Mouse (Mus musculus): ENCODE results near the gene Grip1. TPM values are rescaled to one million over a fixed set of nuclear protein-coding genes. Genes with fewer than 3 reads are reported as not detected.

Grip1 gene
- polyA plus RNA-seq, 1 experiment, result 0.13 TPM

DNA sequence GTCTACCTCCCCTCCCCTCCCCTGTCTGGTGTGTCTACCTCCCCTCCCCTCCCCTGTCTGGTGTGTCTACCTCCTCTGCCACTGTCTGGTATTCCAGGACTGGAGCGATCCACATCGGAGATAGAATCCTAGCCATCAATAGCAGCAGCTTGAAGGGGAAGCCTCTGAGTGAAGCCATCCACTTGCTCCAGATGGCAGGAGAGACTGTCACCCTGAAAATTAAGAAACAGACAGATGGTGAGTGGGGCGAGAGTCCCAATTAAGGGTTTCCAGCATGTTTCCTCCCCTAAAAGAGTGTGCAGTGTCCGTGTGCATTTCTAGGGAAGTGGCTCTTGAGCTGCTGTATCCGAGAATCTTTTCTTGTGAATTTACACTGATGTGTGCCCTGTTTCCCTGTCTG is 584.6 kb downstream of the Grip1 start:
- no peaks in the 10 kb centered on the region for H3K36me3 ChIP-seq (ENCODE audit: control insufficient read depth, insufficient read depth, low read length)
- no peaks in the 10 kb centered on the region for H3K4me1 ChIP-seq (ENCODE audit: control insufficient read depth, insufficient read depth, insufficient read length, low read length)
- WGBS, result 91% methylated on average over 5 of the region's 5 CpGs
- H3K4me3 ChIP-seq (ENCODE audit: low read depth, low read length), result no peak overlapping the region
- no peak overlapping the region for H3K27ac ChIP-seq (ENCODE audit: insufficient read depth, low read depth, low read length)
- TF ChIP-seq POLR2A (IDR thresholded peaks at IDR 0.05; ENCODE audit: low read depth, low read length) (no peak), CTCF (IDR thresholded peaks at IDR 0.05; ENCODE audit: extremely low read depth, insufficient read length, insufficient replicate concordance, low read depth, low read length) (no peak)
- no peaks in the 10 kb centered on the region for H3K27me3 ChIP-seq (ENCODE audit: control insufficient read depth, insufficient read depth, low read length)

DNA sequence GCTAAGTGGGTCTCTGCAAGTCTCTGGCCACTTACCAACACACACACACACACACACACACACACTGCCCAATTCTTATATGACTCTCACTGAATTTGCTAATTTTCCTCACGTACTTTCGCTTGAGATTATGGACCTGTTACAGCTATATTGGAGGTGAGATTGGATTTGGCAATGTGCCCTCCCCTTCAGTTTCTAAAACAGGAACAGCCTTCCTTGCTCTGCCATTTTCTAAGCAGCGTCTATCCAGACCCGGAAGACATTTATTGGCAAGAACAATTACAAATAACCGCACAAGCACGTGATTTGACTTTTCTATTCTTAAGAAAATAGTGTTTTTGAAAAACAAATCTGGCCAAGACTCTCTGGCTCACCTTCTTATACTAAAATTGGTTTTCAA is 590.6 kb downstream of the Grip1 start:
- TF ChIP-seq POLR2A (IDR thresholded peaks at IDR 0.05; ENCODE audit: low read depth, low read length) (no peak), CTCF (IDR thresholded peaks at IDR 0.05; ENCODE audit: extremely low read depth, insufficient read length, insufficient replicate concordance, low read depth, low read length) (no peak)
- WGBS, result 88% methylated on average over 6 of the region's 6 CpGs
- no peak overlapping the region for H3K4me3 ChIP-seq (ENCODE audit: low read depth, low read length)
- H3K27ac ChIP-seq (ENCODE audit: insufficient read depth, low read depth, low read length), result no peak overlapping the region
- H3K36me3 ChIP-seq (ENCODE audit: control insufficient read depth, insufficient read depth, low read length), result no peaks in the 10 kb centered on the region
- no peaks in the 10 kb centered on the region for H3K27me3 ChIP-seq (ENCODE audit: control insufficient read depth, insufficient read depth, low read length)
- H3K4me1 ChIP-seq (ENCODE audit: control insufficient read depth, insufficient read depth, insufficient read length, low read length), result no peaks in the 10 kb centered on the region

DNA sequence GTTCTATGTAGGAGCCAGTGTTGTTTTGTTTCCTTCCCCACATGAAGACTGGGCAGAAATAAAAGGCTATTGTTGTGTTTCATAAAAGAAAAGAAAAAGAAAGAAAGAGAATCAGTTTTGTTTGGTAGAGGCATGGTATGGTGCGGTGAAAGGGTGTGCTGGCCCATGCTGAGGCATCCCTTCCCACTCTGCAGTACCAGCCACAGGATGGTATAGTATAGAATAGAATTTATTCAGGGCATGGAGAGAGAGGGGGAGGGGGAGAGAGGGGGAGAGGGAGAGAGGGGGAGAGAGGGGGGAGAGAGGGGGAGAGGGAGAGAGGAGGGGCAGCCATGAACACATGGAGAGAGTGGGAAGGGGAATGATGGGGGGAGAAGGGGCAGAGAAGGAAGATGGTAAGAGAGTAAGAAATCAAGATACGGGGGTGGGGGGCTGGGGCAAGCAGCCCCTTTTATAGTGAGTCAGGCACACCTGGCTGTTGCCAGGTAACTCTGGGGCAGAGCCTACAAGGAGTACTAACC is 591.1 kb downstream of the Grip1 start:
- 91% methylated on average over 2 of the region's 2 CpGs for WGBS
- Histone ChIP-seq H3K4me1 (ENCODE audit: control insufficient read depth, insufficient read depth, insufficient read length, low read length) (no peaks in the 10 kb centered on the region), H3K36me3 (ENCODE audit: control insufficient read depth, insufficient read depth, low read length) (no peaks in the 10 kb centered on the region), H3K27me3 (ENCODE audit: control insufficient read depth, insufficient read depth, low read length) (no peaks in the 10 kb centered on the region), H3K4me3 (ENCODE audit: low read depth, low read length) (no peak overlapping the region), H3K27ac (ENCODE audit: insufficient read depth, low read depth, low read length) (no peak overlapping the region)
- no peak for TF ChIP-seq POLR2A (IDR thresholded peaks at IDR 0.05; ENCODE audit: low read depth, low read length)
- no peak for TF ChIP-seq CTCF (IDR thresholded peaks at IDR 0.05; ENCODE audit: extremely low read depth, insufficient read length, insufficient replicate concordance, low read depth, low read length)

DNA sequence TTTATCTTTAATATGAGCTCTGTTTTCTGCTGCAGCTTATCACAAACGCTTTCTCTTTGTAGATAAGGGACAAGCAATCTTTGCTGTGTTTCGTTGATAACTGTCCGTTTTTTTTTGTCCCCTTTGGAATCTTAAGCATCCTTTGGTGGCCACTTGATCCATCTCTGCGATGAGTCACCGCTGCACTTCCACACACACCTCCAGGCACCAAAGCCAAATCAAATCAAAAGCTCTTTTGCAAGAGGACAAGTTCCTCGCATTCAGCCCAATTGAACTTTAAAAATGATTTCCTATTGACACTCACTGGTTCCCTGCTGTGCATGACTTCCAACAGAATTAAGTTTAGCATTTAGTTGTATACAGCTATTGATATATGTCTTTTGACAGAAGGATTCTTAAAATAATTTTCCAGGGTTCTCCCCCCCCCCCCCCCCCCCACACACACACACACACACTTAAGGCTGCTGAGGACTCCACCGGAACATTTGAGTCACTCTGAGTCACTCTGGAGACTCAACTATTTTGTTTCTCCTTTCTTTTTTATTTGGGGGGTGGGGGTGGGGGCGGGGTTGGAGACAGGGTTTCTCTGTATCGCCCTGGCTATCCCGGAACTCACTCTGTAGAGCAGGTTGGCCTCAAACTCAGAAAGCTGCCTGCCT is 607.1 kb downstream of the Grip1 start:
- Histone ChIP-seq H3K4me3 (ENCODE audit: low read depth, low read length) (no peak overlapping the region), H3K27ac (ENCODE audit: insufficient read depth, low read depth, low read length) (no peak overlapping the region), H3K4me1 (ENCODE audit: control insufficient read depth, insufficient read depth, insufficient read length, low read length) (no peaks in the 10 kb centered on the region), H3K27me3 (ENCODE audit: control insufficient read depth, insufficient read depth, low read length) (no peaks in the 10 kb centered on the region), H3K36me3 (ENCODE audit: control insufficient read depth, insufficient read depth, low read length) (no peaks in the 10 kb centered on the region)
- 52% methylated on average over 10 of the region's 10 CpGs for WGBS
- TF ChIP-seq CTCF (IDR thresholded peaks at IDR 0.05; ENCODE audit: extremely low read depth, insufficient read length, insufficient replicate concordance, low read depth, low read length), result no peak

DNA sequence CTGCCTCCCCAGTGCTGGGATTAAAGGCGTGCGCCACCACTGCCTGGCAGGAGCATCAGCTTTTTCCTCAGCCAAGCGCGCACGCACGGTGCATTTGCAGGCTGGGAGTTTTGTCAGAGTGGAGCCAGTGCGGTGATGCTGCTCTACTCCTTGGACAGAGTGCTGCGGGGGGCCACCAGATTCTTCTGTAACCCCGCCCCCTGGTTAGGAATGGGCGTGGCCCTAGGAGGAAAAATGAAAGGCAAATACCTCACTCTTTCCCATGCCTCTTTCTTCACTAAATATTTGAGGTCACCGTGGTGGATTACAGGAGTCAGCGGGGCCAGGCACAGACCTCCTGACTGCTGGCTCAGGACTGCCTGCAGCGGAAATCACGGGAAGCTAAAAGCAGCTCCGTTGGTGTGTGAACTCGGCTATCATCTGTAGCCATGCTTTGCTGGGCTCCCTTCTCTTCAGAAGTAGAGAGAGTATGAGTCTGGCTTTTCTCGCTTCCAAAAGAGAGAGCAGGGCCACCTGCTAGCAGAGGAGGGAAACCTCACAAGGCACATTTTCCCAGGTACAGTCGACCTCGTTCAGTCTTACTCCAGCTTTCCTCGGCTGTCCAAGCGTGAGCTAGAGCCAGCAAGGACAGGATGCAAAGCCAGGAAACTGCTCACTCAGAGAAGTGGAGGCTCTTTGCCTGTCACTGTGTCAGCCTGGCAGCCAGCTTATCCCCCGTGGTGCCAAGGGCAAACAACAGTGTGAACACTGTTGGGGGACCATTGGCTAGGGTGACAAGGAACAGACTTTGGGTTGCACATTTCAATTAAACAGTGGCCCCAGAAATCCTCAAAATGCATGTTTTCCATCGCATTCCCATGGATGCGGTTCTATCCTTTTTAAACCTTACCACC is 607.9 kb downstream of the Grip1 start:
- Histone ChIP-seq H3K4me1 (ENCODE audit: control insufficient read depth, insufficient read depth, insufficient read length, low read length) (no peaks in the 10 kb centered on the region), H3K27me3 (ENCODE audit: control insufficient read depth, insufficient read depth, low read length) (no peaks in the 10 kb centered on the region), H3K4me3 (ENCODE audit: low read depth, low read length) (no peak overlapping the region), H3K27ac (ENCODE audit: insufficient read depth, low read depth, low read length) (no peak overlapping the region), H3K36me3 (ENCODE audit: control insufficient read depth, insufficient read depth, low read length) (no peaks in the 10 kb centered on the region)
- TF ChIP-seq POLR2A (IDR thresholded peaks at IDR 0.05; ENCODE audit: low read depth, low read length) (no peak), CTCF (IDR thresholded peaks at IDR 0.05; ENCODE audit: extremely low read depth, insufficient read length, insufficient replicate concordance, low read depth, low read length) (no peak)
- 74% methylated on average over 24 of the region's 24 CpGs for WGBS

DNA sequence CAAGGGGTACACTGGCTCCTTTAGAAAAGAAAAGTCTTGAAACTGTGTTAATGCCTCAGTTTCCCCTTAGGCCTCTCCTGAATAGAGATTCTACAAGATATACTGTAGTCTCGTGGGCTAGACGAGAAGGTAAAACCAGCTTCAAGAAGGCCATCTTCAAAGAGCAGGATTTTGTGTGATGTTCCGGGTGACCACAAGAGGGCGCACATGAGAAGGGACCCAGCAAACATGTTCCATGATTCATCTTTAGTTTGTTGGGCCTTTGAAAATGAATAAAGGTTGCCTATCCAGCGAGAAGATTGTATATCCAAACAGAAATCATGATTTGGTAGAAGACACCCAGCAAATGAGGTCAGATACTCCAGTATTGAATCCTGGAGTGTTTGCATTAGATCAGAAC is 610.8 kb downstream of the Grip1 start:
- WGBS, result 18% methylated on average over 5 of the region's 5 CpGs
- TF ChIP-seq CTCF (IDR thresholded peaks at IDR 0.05; ENCODE audit: extremely low read depth, insufficient read length, insufficient replicate concordance, low read depth, low read length), result peak; percentile 41; the same call in 1 of the 2 replicates
- TF ChIP-seq POLR2A (IDR thresholded peaks at IDR 0.05; ENCODE audit: low read depth, low read length), result no peak
- no peak overlapping the region for H3K4me3 ChIP-seq (ENCODE audit: low read depth, low read length)
- no peaks in the 10 kb centered on the region for H3K36me3 ChIP-seq (ENCODE audit: control insufficient read depth, insufficient read depth, low read length)
- H3K4me1 ChIP-seq (ENCODE audit: control insufficient read depth, insufficient read depth, insufficient read length, low read length), result no peaks in the 10 kb centered on the region
- no peaks in the 10 kb centered on the region for H3K27me3 ChIP-seq (ENCODE audit: control insufficient read depth, insufficient read depth, low read length)
- no peak overlapping the region for H3K27ac ChIP-seq (ENCODE audit: insufficient read depth, low read depth, low read length)

DNA sequence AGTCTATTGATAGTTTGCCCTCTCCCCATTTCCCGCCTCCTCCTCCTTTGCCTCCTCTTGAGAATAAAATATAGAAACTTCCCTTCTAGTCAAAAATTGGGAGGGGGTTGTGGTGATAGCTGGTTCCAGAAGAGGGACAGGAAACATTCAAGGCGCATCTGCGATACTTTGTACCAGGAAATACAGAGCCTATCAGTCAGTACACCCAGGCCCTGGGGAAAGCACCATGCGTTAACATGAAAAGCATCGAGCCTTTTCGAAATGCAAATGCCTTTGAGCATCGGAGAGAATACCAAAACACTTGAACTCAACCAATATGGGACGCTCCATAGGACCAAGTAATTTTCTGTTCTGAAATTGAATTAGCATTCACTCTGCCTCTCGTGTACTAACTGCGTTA is 612.7 kb downstream of the Grip1 start:
- WGBS, result 90% methylated on average over 10 of the region's 10 CpGs
- Histone ChIP-seq H3K4me3 (ENCODE audit: low read depth, low read length) (no peak overlapping the region), H3K27me3 (ENCODE audit: control insufficient read depth, insufficient read depth, low read length) (no peaks in the 10 kb centered on the region), H3K27ac (ENCODE audit: insufficient read depth, low read depth, low read length) (no peak overlapping the region), H3K4me1 (ENCODE audit: control insufficient read depth, insufficient read depth, insufficient read length, low read length) (no peaks in the 10 kb centered on the region), H3K36me3 (ENCODE audit: control insufficient read depth, insufficient read depth, low read length) (no peaks in the 10 kb centered on the region)
- TF ChIP-seq POLR2A (IDR thresholded peaks at IDR 0.05; ENCODE audit: low read depth, low read length) (no peak), CTCF (IDR thresholded peaks at IDR 0.05; ENCODE audit: extremely low read depth, insufficient read length, insufficient replicate concordance, low read depth, low read length) (no peak)
